Mouse (Mus musculus) midbrain, embryonic 16.5 days (tissue): ENCODE data around the gene Eftud2. TPM values are rescaled to one million over a fixed set of nuclear protein-coding genes. Genes with fewer than 3 reads are reported as not detected.

Experiments used
- ATAC-seq: fragments of 200-750 bp; cut with Nextera tagmentation; 2 replicates; pipeline ENCODE4 v1.8.0; 2017; ENCODE audit warnings: moderate TSS enrichment
- H3K27ac ChIP-seq: fragments of 300-500 bp; sonication (generic); 2 replicates; pipeline ENCODE4 v1.5.1; 2014; ENCODE audit warnings: mild to moderate bottlenecking, low read length, mixed read lengths
- H3K27me3 ChIP-seq: fragments of 300-500 bp; sonication (generic); 2 replicates; pipeline ENCODE4 v1.6.1; 2014; ENCODE audit warnings: low read depth, low read length, mixed read lengths; ENCODE audit not compliant: control insufficient read depth, insufficient read depth
- H3K36me3 ChIP-seq: fragments of 300-500 bp; sonication (generic); 2 replicates; pipeline ENCODE4 v1.6.1; 2014; ENCODE audit warnings: mild to moderate bottlenecking, low read length, moderate library complexity, mixed read lengths; ENCODE audit not compliant: control insufficient read depth, insufficient read depth
- H3K4me1 ChIP-seq: fragments of 300-500 bp; sonication (generic); 2 replicates; pipeline ENCODE4 v1.6.1; 2014; ENCODE audit warnings: mild to moderate bottlenecking, low read length, mixed read lengths; ENCODE audit not compliant: control insufficient read depth, insufficient read depth
- H3K4me2 ChIP-seq: fragments of 300-500 bp; sonication (generic); 2 replicates; pipeline ENCODE4 v1.6.1; 2014; ENCODE audit warnings: mild to moderate bottlenecking, low read length, mixed read lengths
- H3K4me3 ChIP-seq: fragments of 300-500 bp; sonication (generic); 2 replicates; pipeline ENCODE4 v1.5.1; 2014; ENCODE audit warnings: low read depth, mild to moderate bottlenecking, low read length, moderate library complexity, mixed read lengths
- H3K9ac ChIP-seq: fragments of 300-500 bp; sonication (generic); 2 replicates; pipeline ENCODE4 v1.6.1; 2014; ENCODE audit warnings: low read depth, low read length, mixed read lengths
- H3K9me3 ChIP-seq: fragments of 300-500 bp; sonication (generic); replicated peaks from 2 replicates; pipeline ENCODE4 v1.6.1; 2014; ENCODE audit warnings: mild to moderate bottlenecking, low read length, mixed read lengths; ENCODE audit not compliant: control insufficient read depth, poor library complexity, severe bottlenecking
- WGBS: fragments of 180-500 bp; shearing (Covaris S2); extraction: QIAGEN DNeasy Blood & Tissue Kit; methylation state at CpG from one replicate; pipeline ENCODE4 v1.1.7; 2014; 5-methylcytosine and 5-hydroxymethylcytosine counted together
- polyA plus RNA-seq: library from polyadenylated mRNA; unstranded; fragments of >200 nt; fragmentation: Nextera tagmentation; extraction: Ambion mirVana; gene quantifications from 2 replicates; pipeline ENCODE4 v1.2.1, GENCODE M21; 2015

Eftud2 gene
- polyA plus RNA-seq = 133 and 134 TPM in 2 replicates

DNA sequence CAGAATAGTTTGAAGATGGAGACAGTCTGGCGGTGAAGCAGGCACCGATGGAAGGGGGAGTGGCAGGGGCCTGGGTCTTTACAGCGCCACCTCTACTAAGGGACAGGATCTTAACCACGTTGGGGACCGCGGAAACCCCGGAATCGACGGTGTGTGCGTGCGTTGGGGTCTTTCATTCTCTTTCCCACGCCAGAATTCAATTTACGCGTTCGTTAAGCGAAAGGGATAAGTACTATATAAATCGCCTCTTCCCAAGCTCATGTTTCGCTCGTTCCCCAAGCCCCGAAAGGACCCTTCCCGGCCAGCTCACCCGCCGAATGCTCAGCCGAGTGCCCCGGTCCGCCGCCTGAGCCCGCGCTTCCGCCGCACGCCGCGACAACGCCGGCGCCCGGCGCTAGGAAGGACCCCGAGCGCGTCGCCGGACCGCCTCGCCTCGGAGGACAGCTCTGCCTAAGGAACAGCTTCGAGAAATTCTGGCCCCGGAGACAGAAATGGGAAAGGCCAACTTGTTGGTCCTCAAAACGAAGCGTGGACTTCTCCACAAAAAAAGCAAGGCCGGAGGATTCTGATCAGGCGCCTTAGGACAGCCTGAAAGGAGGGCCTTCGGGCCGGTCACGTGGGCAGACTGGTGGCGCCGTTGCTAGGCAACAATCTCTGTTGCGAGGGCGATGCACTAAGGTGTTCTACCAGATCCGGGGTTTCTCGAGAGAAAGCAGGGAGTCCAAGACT, at the start of gene Eftud2, which contains the start of gene Ccdc103:
Gene Eftud2, minus strand, starts transcription at position 401 of the 729 bp plus-strand sequence.
Gene Ccdc103, plus strand, starts transcription at position 620 of the 729 bp plus-strand sequence.
- peaks cover 4% of the 10 kb centered on the region for H3K36me3 ChIP-seq
- H3K27me3 ChIP-seq = no peaks in the 10 kb centered on the region; the same call in 1 of the 2 replicates
- peak; percentile 92 for ATAC-seq
- H3K9ac ChIP-seq = peak within 1 kb of the TSS; percentile 67
- H3K4me3 ChIP-seq = peak within 1 kb of the TSS; percentile 66
- H3K4me2 ChIP-seq = peak within 1 kb of the TSS; percentile 87
- peak within 1 kb of the TSS; percentile 91 for H3K27ac ChIP-seq
- H3K4me1 ChIP-seq = peaks cover 15% of the 10 kb centered on the region
- WGBS = under 1% methylated on average over 56 of the region's 62 CpGs
- H3K9me3 ChIP-seq = no peaks in the 10 kb centered on the region

DNA sequence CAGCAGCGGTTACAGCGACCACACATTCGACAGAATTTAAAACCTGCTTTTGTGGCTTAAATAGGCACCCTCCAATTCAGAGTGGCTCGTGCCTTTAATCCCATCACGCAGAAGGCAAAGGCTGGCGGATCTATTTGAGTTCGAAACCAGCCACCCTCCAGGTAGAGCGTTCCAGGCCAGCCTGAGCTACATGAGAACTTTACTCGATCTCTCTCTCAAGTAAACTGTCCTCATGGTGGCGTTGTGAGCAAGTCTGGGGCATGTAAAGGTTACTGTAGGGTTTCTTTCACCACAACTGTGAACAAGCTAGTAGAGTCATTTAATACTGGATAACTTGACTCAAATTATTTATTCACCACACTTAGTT, 44.5 kb upstream of the Eftud2 start:
- Histone ChIP-seq H3K36me3 (no peaks in the 10 kb centered on the region), H3K9me3 (no peaks in the 10 kb centered on the region), H3K4me3 (peak overlapping the region; percentile 46), H3K9ac (peak overlapping the region; percentile 64), H3K4me2 (peak overlapping the region; percentile 86), H3K27me3 (no peaks in the 10 kb centered on the region), H3K27ac (peak overlapping the region; percentile 74), H3K4me1 (peaks cover 19% of the 10 kb centered on the region)
- ATAC-seq = peak; percentile 58
- 2% methylated on average over 10 of the region's 10 CpGs for WGBS

DNA sequence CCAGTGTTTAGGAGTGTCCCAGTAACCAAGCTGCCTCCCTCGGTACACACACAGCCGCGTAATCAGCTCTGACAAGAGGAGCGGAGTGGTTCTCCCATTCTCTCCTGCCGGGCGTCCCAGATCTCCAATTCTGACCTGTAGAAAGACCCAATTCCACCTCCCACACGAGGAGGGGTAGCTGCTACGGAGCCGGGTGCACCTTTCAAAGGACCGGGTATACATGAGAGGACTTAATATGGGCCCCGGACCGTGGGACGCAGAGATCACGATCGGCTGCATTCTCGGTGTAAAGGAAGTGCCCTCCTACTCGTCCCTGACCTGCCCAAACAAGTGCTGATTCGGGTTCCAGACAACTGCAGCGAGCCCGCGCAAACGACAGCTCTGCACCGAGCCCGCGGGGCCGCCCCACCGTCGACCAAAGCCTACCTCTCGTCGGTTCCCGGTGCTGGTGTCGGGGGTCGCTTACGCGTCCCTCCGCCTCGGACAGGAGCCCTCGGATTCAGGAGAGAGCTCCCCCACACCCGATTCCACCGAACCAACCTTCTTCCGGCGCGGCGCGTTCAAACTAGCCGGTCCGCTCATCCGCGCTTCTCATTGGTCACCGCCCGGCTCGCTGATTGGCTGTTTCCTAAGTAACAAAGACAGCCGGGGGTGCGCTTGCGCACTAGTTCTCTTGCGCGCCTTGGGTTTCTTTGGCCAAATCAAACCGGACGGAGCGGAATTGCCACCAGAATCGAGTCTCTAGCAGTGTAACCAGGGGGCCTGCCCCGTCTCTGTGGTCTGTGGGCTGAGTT, 44.0 kb upstream of the Eftud2 start, which contains the start of gene Kif18b:
Gene Kif18b, minus strand, starts transcription at position 568 of the 794 bp plus-strand sequence.
- H3K9me3 ChIP-seq = no peaks in the 10 kb centered on the region
- H3K4me1 ChIP-seq = peaks cover 19% of the 10 kb centered on the region
- no peaks in the 10 kb centered on the region for H3K27me3 ChIP-seq
- WGBS = under 1% methylated on average over 62 of the region's 62 CpGs
- peak within 1 kb of the TSS; percentile 74 for H3K27ac ChIP-seq
- peak within 1 kb of the TSS; percentile 86 for H3K4me2 ChIP-seq
- peak within 1 kb of the TSS; percentile 46 for H3K4me3 ChIP-seq
- peak; percentile 87 for ATAC-seq
- H3K36me3 ChIP-seq = no peaks in the 10 kb centered on the region
- H3K9ac ChIP-seq = peak within 1 kb of the TSS; percentile 64

DNA sequence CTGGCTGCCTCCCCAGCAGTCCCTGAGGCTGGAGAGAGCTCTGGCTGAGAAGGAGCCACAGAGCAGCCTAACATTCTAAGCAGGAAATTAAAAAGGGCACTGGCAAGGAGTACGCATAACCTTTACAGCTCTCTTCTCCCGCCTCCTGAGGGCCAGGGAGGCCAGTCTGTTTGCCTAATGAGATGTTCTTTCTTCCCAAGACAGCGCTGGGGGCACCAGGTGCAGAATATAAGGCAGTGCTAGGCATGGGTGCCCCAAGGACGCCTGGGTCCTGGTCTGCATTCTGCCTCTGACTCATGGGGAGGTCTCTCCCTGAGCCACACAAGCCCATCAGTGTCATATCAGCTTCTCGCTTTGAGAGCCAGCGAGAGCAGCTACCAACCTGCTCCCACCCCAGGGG, 40.7 kb upstream of the Eftud2 start:
- peaks cover 19% of the 10 kb centered on the region for H3K4me1 ChIP-seq
- no peak overlapping the region for H3K4me3 ChIP-seq
- no peaks in the 10 kb centered on the region for H3K36me3 ChIP-seq
- no peak for ATAC-seq
- WGBS = 63% methylated on average over 6 of the region's 6 CpGs
- H3K27me3 ChIP-seq = no peaks in the 10 kb centered on the region
- no peak overlapping the region for H3K27ac ChIP-seq
- no peaks in the 10 kb centered on the region for H3K9me3 ChIP-seq
- H3K9ac ChIP-seq = 0 out of 2 replicates have a peak overlapping the region, but pooled peaks have one; percentile 26
- H3K4me2 ChIP-seq = no peak overlapping the region

DNA sequence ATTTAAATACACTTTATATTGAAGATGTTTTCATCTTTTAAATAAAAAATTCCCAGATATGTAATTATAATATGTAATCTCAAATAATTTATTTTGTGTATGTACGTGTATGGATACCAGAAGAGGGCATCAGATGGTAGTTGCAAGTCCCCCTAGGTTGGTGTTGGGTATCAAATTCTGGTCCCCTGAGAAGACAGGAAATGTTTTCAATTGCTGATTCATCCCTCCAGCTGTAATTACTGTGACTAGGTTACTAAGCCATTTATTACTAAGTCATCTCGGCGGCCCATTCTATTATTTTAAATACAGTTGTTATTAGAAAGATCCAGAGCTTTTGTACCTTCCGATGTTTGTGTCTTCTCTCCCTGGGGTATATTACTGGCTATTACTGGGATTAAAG, 37.3 kb upstream of the Eftud2 start:
- no peaks in the 10 kb centered on the region for H3K27me3 ChIP-seq
- H3K4me2 ChIP-seq = no peak overlapping the region
- no peak overlapping the region for H3K4me3 ChIP-seq
- H3K27ac ChIP-seq = no peak overlapping the region
- H3K9ac ChIP-seq = no peak overlapping the region
- no peaks in the 10 kb centered on the region for H3K36me3 ChIP-seq
- no peak for ATAC-seq
- H3K9me3 ChIP-seq = no peaks in the 10 kb centered on the region
- peaks cover 11% of the 10 kb centered on the region; the same call in 1 of the 2 replicates for H3K4me1 ChIP-seq
- WGBS = 84% methylated on average over 4 of the region's 4 CpGs

DNA sequence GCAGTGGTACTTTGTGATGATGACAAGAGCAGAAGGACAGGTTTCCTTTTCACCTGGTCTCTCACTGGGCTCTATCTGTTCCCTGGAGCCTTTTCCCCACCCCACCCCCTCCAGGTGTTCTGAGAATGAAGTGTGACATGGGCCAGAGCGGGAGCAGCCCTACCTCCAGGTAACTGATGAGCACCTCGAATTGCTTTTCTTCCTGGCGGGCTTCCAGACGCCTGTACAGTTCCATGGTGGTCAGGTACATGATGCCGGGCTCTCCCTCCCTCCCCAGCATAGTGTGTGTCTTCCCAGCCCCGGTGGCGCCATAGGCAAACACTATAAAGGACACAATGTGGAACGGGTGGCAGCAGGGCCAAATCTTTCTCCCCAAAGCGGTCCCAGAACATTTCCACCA, 34.6 kb upstream of the Eftud2 start:
- Histone ChIP-seq H3K4me1 (no peaks in the 10 kb centered on the region), H3K4me2 (no peak overlapping the region), H3K27me3 (no peaks in the 10 kb centered on the region), H3K4me3 (no peak overlapping the region), H3K9ac (no peak overlapping the region), H3K9me3 (no peaks in the 10 kb centered on the region), H3K27ac (no peak overlapping the region), H3K36me3 (no peaks in the 10 kb centered on the region)
- 92% methylated on average over 9 of the region's 9 CpGs for WGBS
- ATAC-seq = no peak

DNA sequence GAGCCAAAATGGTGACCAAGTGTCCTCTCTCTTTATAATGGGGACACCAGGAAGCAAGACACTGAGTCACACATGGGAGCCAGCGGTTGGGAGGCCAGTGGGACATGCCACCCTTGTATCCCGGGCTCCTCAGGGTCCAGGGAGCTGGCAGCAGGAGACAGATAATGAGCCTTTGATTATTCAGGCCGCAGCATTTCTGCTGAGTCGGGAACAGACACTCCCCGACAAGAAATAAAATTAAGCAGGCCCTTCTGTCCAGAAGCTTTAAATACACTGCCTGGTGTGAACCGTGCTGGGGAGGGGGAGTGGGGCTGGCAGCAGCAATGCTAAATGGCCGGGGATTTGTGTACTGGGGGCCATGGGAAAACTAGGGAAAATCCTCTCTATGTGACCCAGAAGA, 30.6 kb upstream of the Eftud2 start:
- no peak overlapping the region for H3K27ac ChIP-seq
- no peak overlapping the region for H3K4me3 ChIP-seq
- H3K27me3 ChIP-seq = no peaks in the 10 kb centered on the region
- H3K9ac ChIP-seq = no peak overlapping the region
- no peak overlapping the region for H3K4me2 ChIP-seq
- H3K4me1 ChIP-seq = no peaks in the 10 kb centered on the region
- H3K9me3 ChIP-seq = no peaks in the 10 kb centered on the region
- WGBS = 67% methylated on average over 7 of the region's 7 CpGs
- H3K36me3 ChIP-seq = no peaks in the 10 kb centered on the region
- no peak for ATAC-seq

DNA sequence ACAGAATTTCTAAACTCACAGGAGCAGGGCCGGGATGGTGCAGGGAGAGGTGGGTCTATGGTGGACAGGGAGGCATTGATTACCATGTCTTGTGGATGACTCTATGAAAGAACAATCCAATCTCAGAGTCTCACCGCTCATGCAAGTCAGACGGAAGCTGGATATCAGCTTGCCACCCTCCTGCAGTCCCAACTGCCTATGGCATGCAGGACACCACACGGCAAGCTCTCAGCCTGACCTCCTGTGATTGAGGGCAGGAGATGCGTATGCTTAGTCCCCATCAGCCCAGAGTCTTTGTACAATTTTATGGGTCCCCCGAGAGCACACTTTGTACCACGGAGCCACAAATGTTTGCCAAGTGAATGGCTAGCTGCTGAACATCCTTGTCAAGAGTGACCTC, 22.9 kb upstream of the Eftud2 start:
- ATAC-seq = no peak
- no peaks in the 10 kb centered on the region for H3K36me3 ChIP-seq
- H3K27me3 ChIP-seq = no peaks in the 10 kb centered on the region
- H3K9ac ChIP-seq = no peak overlapping the region
- WGBS = 82% methylated on average over 7 of the region's 7 CpGs
- H3K4me2 ChIP-seq = no peak overlapping the region
- H3K4me1 ChIP-seq = peaks cover 2% of the 10 kb centered on the region; the same call in 1 of the 2 replicates
- no peaks in the 10 kb centered on the region for H3K9me3 ChIP-seq
- no peak overlapping the region for H3K4me3 ChIP-seq
- H3K27ac ChIP-seq = no peak overlapping the region

DNA sequence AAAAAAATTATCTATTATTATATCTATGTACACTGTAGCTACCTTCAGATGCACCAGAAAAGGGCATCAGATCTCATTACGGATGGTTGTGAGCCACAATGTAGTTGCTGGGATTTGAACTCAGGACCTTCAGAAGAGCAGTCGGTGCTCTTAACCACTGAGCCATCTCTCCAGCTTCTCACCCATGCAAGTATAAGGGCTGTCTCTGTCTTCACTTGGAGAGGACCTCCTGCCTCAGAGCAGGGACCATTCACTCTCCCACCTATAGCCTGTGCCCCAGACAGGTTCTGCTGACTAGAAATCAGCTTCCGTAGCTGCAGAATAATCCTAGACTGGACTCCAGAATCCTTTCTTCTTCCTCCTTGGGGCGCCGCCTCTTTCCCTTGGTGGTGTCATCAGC, 21.3 kb upstream of the Eftud2 start:
- Histone ChIP-seq H3K36me3 (no peaks in the 10 kb centered on the region), H3K27me3 (no peaks in the 10 kb centered on the region), H3K9ac (no peak overlapping the region), H3K27ac (no peak overlapping the region), H3K9me3 (no peaks in the 10 kb centered on the region), H3K4me1 (peaks cover 4% of the 10 kb centered on the region; the same call in 1 of the 2 replicates), H3K4me2 (no peak overlapping the region), H3K4me3 (no peak overlapping the region)
- no peak for ATAC-seq
- WGBS = 75% methylated on average over 5 of the region's 5 CpGs
